ENCODE assay signal across 28 mouse cellular contexts in genomic region chr15:93681602-93682001, GRCm38 (mm10).
DNase-seq lines count a peak whose midpoint lies in the region; ATAC-seq and TF ChIP-seq lines count a peak whose summit lies in the region.
"Had no signal": no experiment of that assay in that cellular context is flagged by ENCODE, and none has a peak within 500 bp of the region (broad histone marks: within the 10 kb centered on the region; RNA-seq: fewer than 3 reads in every experiment).

No protein-coding gene starts in this region.

- H3K27me3 ChIP-seq in embryonic facial prominence, embryonic 13.5 days: no peaks in the 10 kb centered on the region
- no peaks in the 10 kb centered on the region for H3K27me3 ChIP-seq in embryonic facial prominence, embryonic 10.5 days (replicated peaks; ENCODE audit: low read depth, poor library complexity, severe bottlenecking)
- no peaks in the 10 kb centered on the region for H3K27me3 ChIP-seq in hindbrain, postnatal 0 days (ENCODE audit: insufficient read depth, low read length)
- H3K27me3 ChIP-seq in hindbrain, embryonic 14.5 days (ENCODE audit: control insufficient read depth, insufficient read depth, low read length): no peaks in the 10 kb centered on the region
- H3K27me3 ChIP-seq: hindbrain, embryonic 15.5 days; kidney, embryonic 15.5 days; limb, embryonic 12.5 days; liver, embryonic 12.5 days; neural tube, embryonic 15.5 days; Patski had no signal

- DNase-seq in embryonic facial prominence, embryonic 10.5 days (ENCODE audit: low spot score): no peak
- peak; percentile 28 for DNase-seq in hindbrain, postnatal 0 days (ENCODE audit: low spot score)
- no peak for DNase-seq in hindbrain, embryonic 14.5 days (ENCODE audit: low spot score)
- DNase-seq in 3134 (ENCODE audit: extremely low read depth, insufficient read length, low spot score) (peak; percentile 28), 3T3-L1 (ENCODE audit: low read depth, low spot score) (peak; percentile 79)
- DNase-seq in thymus, postnatal 25 days: no peak
- no peak for DNase-seq in kidney, adult 8-10 months
- DNase-seq: adrenal gland, postnatal 10 days; forebrain, postnatal 0 days; gastrocnemius, adult 2 months; heart, postnatal 36 days; kidney, postnatal 36 days; lung, adult 18-20 months; lung, postnatal 10 days; right cerebral cortex, adult 18-20 months; right cerebral cortex, postnatal 4 days; thymus, postnatal 14 days had no signal

- no peak overlapping the region for H3K9ac ChIP-seq in embryonic facial prominence, embryonic 13.5 days
- H3K9ac ChIP-seq in hindbrain, postnatal 0 days (replicated peaks; ENCODE audit: low read length): no peak overlapping the region
- no peak overlapping the region for H3K9ac ChIP-seq in hindbrain, embryonic 14.5 days
- H3K9ac ChIP-seq: forebrain, postnatal 0 days; hindbrain, embryonic 15.5 days; kidney, embryonic 15.5 days; limb, embryonic 12.5 days; liver, embryonic 12.5 days; neural tube, embryonic 15.5 days had no signal

- no peaks in the 10 kb centered on the region for H3K36me3 ChIP-seq in embryonic facial prominence, embryonic 13.5 days
- H3K36me3 ChIP-seq in embryonic facial prominence, embryonic 10.5 days (replicated peaks): no peaks in the 10 kb centered on the region
- no peaks in the 10 kb centered on the region for H3K36me3 ChIP-seq in hindbrain, postnatal 0 days (ENCODE audit: insufficient read depth, low read length)
- no peaks in the 10 kb centered on the region for H3K36me3 ChIP-seq in hindbrain, embryonic 14.5 days (replicated peaks; ENCODE audit: control insufficient read depth, insufficient read depth)
- H3K36me3 ChIP-seq: forebrain, embryonic 10.5 days; heart, embryonic 10.5 days; hindbrain, embryonic 15.5 days; kidney, embryonic 15.5 days; limb, embryonic 12.5 days; liver, embryonic 12.5 days; midbrain, embryonic 10.5 days; neural tube, embryonic 15.5 days had no signal

- ATAC-seq in embryonic facial prominence, embryonic 13.5 days (ENCODE audit: insufficient number of reproducible peaks, insufficient read depth, low FRiP score, low TSS enrichment, low read depth): no peak
- ATAC-seq in hindbrain, postnatal 0 days: no peak
- no peak for ATAC-seq in hindbrain, embryonic 14.5 days (ENCODE audit: low FRiP score)
- ATAC-seq: forebrain, postnatal 0 days; intestine, embryonic 16.5 days; liver, embryonic 12.5 days; Patski had no signal

- no peaks in the 10 kb centered on the region for H3K9me3 ChIP-seq in embryonic facial prominence, embryonic 13.5 days
- no peaks in the 10 kb centered on the region for H3K9me3 ChIP-seq in embryonic facial prominence, embryonic 10.5 days
- no peaks in the 10 kb centered on the region for H3K9me3 ChIP-seq in hindbrain, postnatal 0 days (ENCODE audit: low read length)
- no peaks in the 10 kb centered on the region for H3K9me3 ChIP-seq in hindbrain, embryonic 14.5 days (ENCODE audit: control insufficient read depth, low read length)
- H3K9me3 ChIP-seq: forebrain, embryonic 10.5 days; heart, embryonic 10.5 days; hindbrain, embryonic 15.5 days; kidney, embryonic 15.5 days; limb, embryonic 12.5 days; liver, embryonic 12.5 days; midbrain, embryonic 10.5 days; neural tube, embryonic 15.5 days had no signal

- peak overlapping the region; percentile 57; the same call in 1 of the 2 replicates for H3K27ac ChIP-seq in embryonic facial prominence, embryonic 13.5 days
- H3K27ac ChIP-seq in embryonic facial prominence, embryonic 10.5 days (replicated peaks): no peak overlapping the region
- no peak overlapping the region for H3K27ac ChIP-seq in hindbrain, postnatal 0 days
- H3K27ac ChIP-seq in hindbrain, embryonic 14.5 days: no peak overlapping the region
- H3K27ac ChIP-seq: forebrain, embryonic 10.5 days; gastrocnemius, adult 2 months; heart, embryonic 10.5 days; hindbrain, embryonic 15.5 days; kidney, embryonic 15.5 days; limb, embryonic 12.5 days; liver, embryonic 12.5 days; midbrain, embryonic 10.5 days; neural tube, embryonic 15.5 days had no signal

- WGBS in embryonic facial prominence, embryonic 13.5 days: 46% methylated on average over 4 of the region's 4 CpGs
- 65% methylated on average over 4 of the region's 4 CpGs for WGBS in embryonic facial prominence, embryonic 10.5 days
- 58% methylated on average over 4 of the region's 4 CpGs for WGBS in hindbrain, postnatal 0 days
- WGBS in hindbrain, embryonic 14.5 days: 66% methylated on average over 4 of the region's 4 CpGs

- peaks cover 17% of the 10 kb centered on the region for H3K4me1 ChIP-seq in embryonic facial prominence, embryonic 13.5 days
- H3K4me1 ChIP-seq in embryonic facial prominence, embryonic 10.5 days: peaks cover 5% of the 10 kb centered on the region; the same call in 1 of the 2 replicates
- H3K4me1 ChIP-seq in hindbrain, postnatal 0 days (ENCODE audit: insufficient read depth, low read length): no peaks in the 10 kb centered on the region
- H3K4me1 ChIP-seq in hindbrain, embryonic 14.5 days (replicated peaks; ENCODE audit: control insufficient read depth, insufficient read depth, low read length): no peaks in the 10 kb centered on the region
- H3K4me1 ChIP-seq: forebrain, embryonic 10.5 days; limb, embryonic 12.5 days; midbrain, embryonic 10.5 days; neural tube, embryonic 15.5 days had no signal

- H3K4me2 ChIP-seq in embryonic facial prominence, embryonic 13.5 days: no peak overlapping the region
- H3K4me2 ChIP-seq in hindbrain, postnatal 0 days (ENCODE audit: low read depth, low read length): no peak overlapping the region
- H3K4me2 ChIP-seq in hindbrain, embryonic 14.5 days (replicated peaks): no peak overlapping the region
- H3K4me2 ChIP-seq: hindbrain, embryonic 15.5 days; kidney, embryonic 15.5 days; limb, embryonic 12.5 days; liver, embryonic 12.5 days; neural tube, embryonic 15.5 days had no signal

- H3K4me3 ChIP-seq in embryonic facial prominence, embryonic 13.5 days: no peak overlapping the region
- no peak overlapping the region for H3K4me3 ChIP-seq in embryonic facial prominence, embryonic 10.5 days
- H3K4me3 ChIP-seq in hindbrain, postnatal 0 days (ENCODE audit: low read length): no peak overlapping the region
- H3K4me3 ChIP-seq in hindbrain, embryonic 14.5 days (replicated peaks; ENCODE audit: low read length): no peak overlapping the region
- H3K4me3 ChIP-seq: forebrain, embryonic 10.5 days; gastrocnemius, adult 2 months; heart, embryonic 10.5 days; hindbrain, embryonic 15.5 days; kidney, embryonic 15.5 days; limb, embryonic 12.5 days; liver, embryonic 12.5 days; midbrain, embryonic 10.5 days; neural tube, embryonic 15.5 days had no signal

- no peak for TF ChIP-seq CTCF in hindbrain, postnatal 0 days (IDR thresholded peaks at IDR 0.05; ENCODE audit: low read depth)

Comparison
In these comparisons a context has a peak if more than half of its experiments do, and no peak if none do; other contexts are left out.
1. DNase-seq: peak in hindbrain, postnatal 0 days (single experiment), 3134 (single experiment) and 3T3-L1 (single experiment); none in embryonic facial prominence, embryonic 10.5 days (single experiment), hindbrain, embryonic 14.5 days (single experiment), thymus, postnatal 25 days (single experiment) and kidney, adult 8-10 months (0 of 2).